Mouse (Mus musculus) spleen, adult 2 months (tissue): Measurements from ENCODE around the gene Cnnm3.

ENCODE experiments used
- CTCF ChIP-seq: fragments of 200-500 bp; IDR thresholded peaks from 2 replicates; pipeline ENCODE4 v1.5.1; 2011; ENCODE audit warnings: mild to moderate bottlenecking, inconsistent platforms; ENCODE audit not compliant: insufficient read depth, insufficient read length, insufficient replicate concordance; ENCODE audit errors: extremely low read depth
- POLR2A ChIP-seq: fragments of 200-500 bp; IDR thresholded peaks from 2 replicates; pipeline ENCODE4 v1.6.1; 2011; ENCODE audit warnings: low read depth, low read length, inconsistent platforms

DNA sequence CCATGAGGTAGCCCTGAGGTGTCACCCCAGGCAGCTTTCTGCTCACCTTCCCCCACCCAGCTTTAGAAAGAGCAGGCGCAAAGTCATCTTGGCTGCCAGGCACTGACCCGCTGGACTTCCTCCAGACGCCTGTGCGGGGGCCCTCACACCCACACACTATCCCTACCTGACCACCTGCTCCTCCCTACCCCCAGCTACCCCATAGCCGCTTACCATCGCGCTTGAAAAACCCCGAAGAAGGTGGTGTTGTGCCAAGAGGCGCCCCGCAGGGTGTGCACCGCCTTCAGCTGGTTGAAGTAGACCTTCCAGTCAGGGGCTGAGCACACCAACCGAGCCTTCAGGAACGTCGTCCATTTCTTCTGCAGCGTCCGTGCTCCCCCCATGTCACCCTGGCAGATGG, 40.8 kb downstream of the Cnnm3 start:
- TF ChIP-seq CTCF (no peak), POLR2A (no peak)
